Mouse (Mus musculus) limb, embryonic 10.5 days (tissue): ENCODE measurements around the gene Gm26558. TPM values are rescaled to one million over a fixed set of nuclear protein-coding genes. Genes with fewer than 3 reads are reported as not detected.

Experiments used
- DNase-seq: peaks from one replicate; pipeline ENCODE4 v3.0.0-alpha.2; 2017; ENCODE audit warnings: low spot score
- H3K27ac ChIP-seq: fragments of 300-500 bp; sonication (generic); 2 replicates; pipeline ENCODE4 v1.5.1; 2016; ENCODE audit warnings: mild to moderate bottlenecking
- H3K27me3 ChIP-seq: fragments of 300-500 bp; sonication (generic); 2 replicates; pipeline ENCODE4 v1.6.1; 2016; ENCODE audit warnings: low read depth, mild to moderate bottlenecking; ENCODE audit not compliant: poor library complexity, severe bottlenecking
- H3K36me3 ChIP-seq: fragments of 300-500 bp; sonication (generic); 2 replicates; pipeline ENCODE4 v1.6.1; 2016; ENCODE audit warnings: mild to moderate bottlenecking, moderate library complexity
- H3K4me1 ChIP-seq: fragments of 300-500 bp; sonication (generic); 2 replicates; pipeline ENCODE4 v1.6.1; 2016
- H3K4me3 ChIP-seq: fragments of 300-500 bp; sonication (generic); 2 replicates; pipeline ENCODE4 v1.5.1; 2016; ENCODE audit warnings: mild to moderate bottlenecking, moderate library complexity
- H3K9me3 ChIP-seq: fragments of 300-500 bp; sonication (generic); replicated peaks from 2 replicates; pipeline ENCODE4 v1.6.1; 2016; ENCODE audit warnings: mild to moderate bottlenecking
- WGBS: fragments of 180-500 bp; shearing (Covaris S2); methylation state at CpG from one replicate; pipeline ENCODE4 v1.1.7; 2016; 5-methylcytosine and 5-hydroxymethylcytosine counted together
- polyA plus RNA-seq: library from polyadenylated mRNA; unstranded; fragments of >200 nt; fragmentation: Nextera tagmentation; extraction: Ambion mirVana; gene quantifications from 2 replicates; pipeline ENCODE4 v1.2.1, GENCODE M21; 2016

The Gm26558 gene
- polyA plus RNA-seq, 1 experiment from 2014 or later = 4.6 TPM

GRCm38 (mm10) chr2:70672476-70672875 is 10.6 kb upstream of the Gm26558 start:
- H3K27ac ChIP-seq = no peak overlapping the region
- no peaks in the 10 kb centered on the region for H3K4me1 ChIP-seq
- H3K27me3 ChIP-seq = no peaks in the 10 kb centered on the region
- H3K4me3 ChIP-seq = no peak overlapping the region
- no peaks in the 10 kb centered on the region for H3K9me3 ChIP-seq
- H3K36me3 ChIP-seq = peaks cover 2% of the 10 kb centered on the region; the same call in 1 of the 2 replicates
- 86% methylated on average over 2 of the region's 2 CpGs for WGBS
- DNase-seq = no peak

- peaks cover 18% of the 10 kb centered on the region for H3K36me3 ChIP-seq
- 72% methylated on average over 2 of the region's 2 CpGs for WGBS
- H3K4me1 ChIP-seq = no peaks in the 10 kb centered on the region
- H3K9me3 ChIP-seq = no peaks in the 10 kb centered on the region
- no peak overlapping the region for H3K27ac ChIP-seq
- no peak overlapping the region for H3K4me3 ChIP-seq
- no peak for DNase-seq
- H3K27me3 ChIP-seq = no peaks in the 10 kb centered on the region
Measured at GRCm38 (mm10) chr2:70669896-70670295, 8.0 kb upstream of the Gm26558 start.

GRCm38 (mm10) chr2:70669241-70669640 is 7.3 kb upstream of the Gm26558 start:
- H3K4me3 ChIP-seq = no peak overlapping the region
- 94% methylated on average over 2 of the region's 2 CpGs for WGBS
- no peaks in the 10 kb centered on the region for H3K9me3 ChIP-seq
- no peaks in the 10 kb centered on the region for H3K4me1 ChIP-seq
- no peak for DNase-seq
- H3K27me3 ChIP-seq = no peaks in the 10 kb centered on the region
- peaks cover 23% of the 10 kb centered on the region for H3K36me3 ChIP-seq
- no peak overlapping the region for H3K27ac ChIP-seq

- Histone ChIP-seq H3K4me1 (peaks cover 9% of the 10 kb centered on the region), H3K27ac (no peak overlapping the region), H3K27me3 (no peaks in the 10 kb centered on the region), H3K36me3 (peaks cover 26% of the 10 kb centered on the region), H3K4me3 (no peak overlapping the region), H3K9me3 (no peaks in the 10 kb centered on the region)
- no peak for DNase-seq
- WGBS = 93% methylated on average over 7 of the region's 7 CpGs
Measured at GRCm38 (mm10) chr2:70667016-70667415, 5.1 kb upstream of the Gm26558 start.

- Histone ChIP-seq H3K27ac (no peak overlapping the region), H3K4me3 (no peak overlapping the region), H3K27me3 (no peaks in the 10 kb centered on the region), H3K36me3 (peaks cover 24% of the 10 kb centered on the region), H3K9me3 (no peaks in the 10 kb centered on the region), H3K4me1 (peaks cover 14% of the 10 kb centered on the region)
- DNase-seq = no peak
- 91% methylated on average over 5 of the region's 5 CpGs for WGBS
Measured at GRCm38 (mm10) chr2:70663764-70664163, 1.9 kb upstream of the Gm26558 start.

- Histone ChIP-seq H3K27ac (peak within 1 kb of the TSS; percentile 95), H3K36me3 (peaks cover 20% of the 10 kb centered on the region), H3K4me1 (peaks cover 14% of the 10 kb centered on the region), H3K27me3 (no peaks in the 10 kb centered on the region; the same call in 1 of the 2 replicates), H3K4me3 (peak within 1 kb of the TSS; percentile 95), H3K9me3 (no peaks in the 10 kb centered on the region)
- peak; percentile 95 for DNase-seq
- WGBS = 3% methylated on average over 64 of the region's 64 CpGs
Measured at GRCm38 (mm10) chr2:70660887-70661714, 807 bp downstream of the Gm26558 start, which contains the start of gene Gorasp2. Gene Gorasp2, plus strand, starts transcription at chr2:70661576.

GRCm38 (mm10) chr2:70657083-70657482 is 4.8 kb downstream of the Gm26558 start:
- no peak for DNase-seq
- Histone ChIP-seq H3K36me3 (no peaks in the 10 kb centered on the region), H3K4me1 (peaks cover 5% of the 10 kb centered on the region), H3K4me3 (no peak overlapping the region), H3K9me3 (no peaks in the 10 kb centered on the region), H3K27ac (no peak overlapping the region), H3K27me3 (no peaks in the 10 kb centered on the region; the same call in 1 of the 2 replicates)
- WGBS = 72% methylated on average over 7 of the region's 7 CpGs

GRCm38 (mm10) chr2:70651820-70652219 is 10.1 kb downstream of the Gm26558 start:
- H3K4me3 ChIP-seq = no peak overlapping the region
- H3K27ac ChIP-seq = no peak overlapping the region
- H3K36me3 ChIP-seq = no peaks in the 10 kb centered on the region
- no peaks in the 10 kb centered on the region for H3K9me3 ChIP-seq
- WGBS = 72% methylated on average over 6 of the region's 6 CpGs
- no peaks in the 10 kb centered on the region for H3K4me1 ChIP-seq
- H3K27me3 ChIP-seq = no peaks in the 10 kb centered on the region
- no peak for DNase-seq

GRCm38 (mm10) chr2:70649471-70649870 is 12.4 kb downstream of the Gm26558 start:
- H3K9me3 ChIP-seq = no peaks in the 10 kb centered on the region
- H3K4me3 ChIP-seq = no peak overlapping the region
- H3K36me3 ChIP-seq = no peaks in the 10 kb centered on the region
- 0 out of 2 replicates have a peak, but pooled peaks cover 3% of the 10 kb centered on the region for H3K4me1 ChIP-seq
- H3K27ac ChIP-seq = no peak overlapping the region
- no peaks in the 10 kb centered on the region for H3K27me3 ChIP-seq
- no peak for DNase-seq
- WGBS = 89% methylated on average over 4 of the region's 4 CpGs

- 85% methylated on average over 5 of the region's 5 CpGs for WGBS
- no peak for DNase-seq
- no peaks in the 10 kb centered on the region for H3K36me3 ChIP-seq
- no peaks in the 10 kb centered on the region for H3K27me3 ChIP-seq
- H3K4me1 ChIP-seq = peaks cover 8% of the 10 kb centered on the region; the same call in 1 of the 2 replicates
- H3K9me3 ChIP-seq = no peaks in the 10 kb centered on the region
- H3K4me3 ChIP-seq = no peak overlapping the region
- no peak overlapping the region for H3K27ac ChIP-seq
Measured at GRCm38 (mm10) chr2:70648271-70648670, 13.6 kb downstream of the Gm26558 start.

GRCm38 (mm10) chr2:70647681-70648080 is 14.2 kb downstream of the Gm26558 start:
- Histone ChIP-seq H3K27ac (no peak overlapping the region), H3K9me3 (no peaks in the 10 kb centered on the region), H3K4me1 (peaks cover 14% of the 10 kb centered on the region; the same call in 1 of the 2 replicates), H3K27me3 (no peaks in the 10 kb centered on the region), H3K36me3 (no peaks in the 10 kb centered on the region), H3K4me3 (no peak overlapping the region)
- 53% methylated on average over 4 of the region's 4 CpGs for WGBS
- DNase-seq = no peak

GRCm38 (mm10) chr2:70645266-70645780 is 16.6 kb downstream of the Gm26558 start:
- WGBS = 80% methylated on average over 6 of the region's 6 CpGs
- Histone ChIP-seq H3K4me1 (peaks cover 15% of the 10 kb centered on the region; the same call in 1 of the 2 replicates), H3K27ac (no peak overlapping the region), H3K4me3 (no peak overlapping the region), H3K27me3 (no peaks in the 10 kb centered on the region), H3K36me3 (no peaks in the 10 kb centered on the region), H3K9me3 (no peaks in the 10 kb centered on the region)
- DNase-seq = no peak

- Histone ChIP-seq H3K4me3 (no peak overlapping the region), H3K4me1 (peaks cover 15% of the 10 kb centered on the region; the same call in 1 of the 2 replicates), H3K27ac (no peak overlapping the region; the same call in 1 of the 2 replicates), H3K9me3 (no peaks in the 10 kb centered on the region), H3K27me3 (no peaks in the 10 kb centered on the region), H3K36me3 (no peaks in the 10 kb centered on the region)
- DNase-seq = no peak
- WGBS = 72% methylated on average over 16 of the region's 16 CpGs
Measured at GRCm38 (mm10) chr2:70642971-70643565, 18.8 kb downstream of the Gm26558 start.
